Mouse (Mus musculus) testis, adult 2 months (tissue): Measurements from ENCODE around the gene Pck1.

Experiments used
- CTCF ChIP-seq: fragments of 200-500 bp; IDR thresholded peaks from 2 replicates; pipeline ENCODE4 v1.5.1; 2012; ENCODE audit warnings: low read depth, mild to moderate bottlenecking, inconsistent platforms, low read length, moderate library complexity; ENCODE audit not compliant: control insufficient read depth, insufficient read depth, insufficient replicate concordance
- POLR2A ChIP-seq: fragments of 200-500 bp; IDR thresholded peaks from 2 replicates; pipeline ENCODE4 v1.6.1; 2012; ENCODE audit warnings: low read depth, mild to moderate bottlenecking, inconsistent platforms, low read length, moderate library complexity; ENCODE audit not compliant: control insufficient read depth

GRCm38 (mm10) chr2:173184475-173185080 lies 31.7 kb downstream of the Pck1 start:
- TF ChIP-seq POLR2A (no peak), CTCF (no peak)
